Mouse (Mus musculus) midbrain, embryonic 11.5 days (tissue): Measurements from ENCODE around the gene Plekhb1. TPM values are rescaled to one million over a fixed set of nuclear protein-coding genes. Genes with fewer than 3 reads are reported as not detected.

Experiments used
- ATAC-seq: fragments of 200-750 bp; cut with Nextera tagmentation; 2 replicates; pipeline ENCODE4 v1.8.0; 2017; ENCODE audit warnings: moderate TSS enrichment, moderate library complexity; ENCODE audit not compliant: low FRiP score
- DNase-seq: peaks from one replicate; pipeline ENCODE4 v3.0.0; 2015; ENCODE audit warnings: low spot score; ENCODE audit errors: missing footprints
- H3K27ac ChIP-seq: fragments of 300-500 bp; sonication (generic); 2 replicates; pipeline ENCODE4 v1.5.1; 2014; ENCODE audit warnings: low read depth, low read length
- H3K27me3 ChIP-seq: fragments of 300-500 bp; sonication (generic); 2 replicates; pipeline ENCODE4 v1.6.1; 2014; ENCODE audit warnings: mild to moderate bottlenecking, low read length, moderate library complexity, mixed read lengths; ENCODE audit not compliant: control insufficient read depth, insufficient read depth
- H3K36me3 ChIP-seq: fragments of 300-500 bp; sonication (generic); 2 replicates; pipeline ENCODE4 v1.6.1; 2014; ENCODE audit warnings: mild to moderate bottlenecking, low read length, moderate library complexity, mixed read lengths; ENCODE audit not compliant: control insufficient read depth, insufficient read depth
- H3K4me1 ChIP-seq: fragments of 300-500 bp; sonication (generic); 2 replicates; pipeline ENCODE4 v1.6.1; 2014; ENCODE audit warnings: low read length; ENCODE audit not compliant: control insufficient read depth, insufficient read depth
- H3K4me2 ChIP-seq: fragments of 300-500 bp; sonication (generic); 2 replicates; pipeline ENCODE4 v1.6.1; 2014; ENCODE audit warnings: mild to moderate bottlenecking, moderate library complexity
- H3K4me3 ChIP-seq: fragments of 300-500 bp; sonication (generic); 2 replicates; pipeline ENCODE4 v1.5.1; 2014; ENCODE audit warnings: low read depth, low read length
- H3K9ac ChIP-seq: fragments of 300-500 bp; sonication (generic); 2 replicates; pipeline ENCODE4 v1.6.1; 2014; ENCODE audit warnings: low read length
- H3K9me3 ChIP-seq: fragments of 300-500 bp; sonication (generic); 2 replicates; pipeline ENCODE4 v1.6.1; 2016; ENCODE audit warnings: low read length; ENCODE audit not compliant: control insufficient read depth
- WGBS: fragments of 180-500 bp; shearing (Covaris S2); extraction: QIAGEN DNeasy Blood & Tissue Kit; methylation state at CpG from one replicate; pipeline ENCODE4 v1.1.7; 2014; 5-methylcytosine and 5-hydroxymethylcytosine counted together
- polyA plus RNA-seq: library from polyadenylated mRNA; unstranded; fragments of >200 nt; fragmentation: Nextera tagmentation; extraction: Ambion mirVana; gene quantifications from 2 replicates; pipeline ENCODE4 v1.2.1, GENCODE M21; 2014

Plekhb1 gene
- polyA plus RNA-seq, 1 experiment from 2014 or later, result 4.3 TPM

GRCm38 (mm10) chr7:100649095-100649494, 13.1 kb downstream of the Plekhb1 start:
- Histone ChIP-seq H3K36me3 (no peaks in the 10 kb centered on the region), H3K4me2 (no peak overlapping the region), H3K4me3 (no peak overlapping the region), H3K9ac (no peak overlapping the region), H3K27me3 (no peaks in the 10 kb centered on the region), H3K27ac (no peak overlapping the region), H3K9me3 (no peaks in the 10 kb centered on the region), H3K4me1 (peaks cover 9% of the 10 kb centered on the region)
- DNase-seq (no peak), ATAC-seq (no peak)
- WGBS, result 83% methylated on average over 4 of the region's 4 CpGs

DNA sequence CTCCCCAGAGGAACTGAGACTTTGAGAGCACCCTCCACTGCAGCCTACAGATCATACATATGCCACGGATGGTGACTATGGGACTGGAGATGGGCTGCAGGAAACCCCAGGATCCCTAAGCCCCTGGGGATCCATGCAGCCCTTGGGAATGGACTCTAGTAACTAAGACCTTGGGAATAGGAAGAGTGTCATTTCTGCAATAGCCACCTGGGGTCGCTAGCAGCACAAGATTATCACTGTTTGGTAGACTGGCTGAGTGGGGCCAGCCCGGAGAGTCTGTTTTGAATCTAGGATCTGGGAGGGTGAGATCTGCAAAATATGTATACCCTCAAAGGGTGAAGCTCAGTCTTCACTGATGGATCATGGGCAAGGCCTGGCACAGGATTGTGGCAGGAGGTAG, 17.1 kb downstream of the Plekhb1 start:
- WGBS, result 26% methylated on average over 3 of the region's 3 CpGs

DNA sequence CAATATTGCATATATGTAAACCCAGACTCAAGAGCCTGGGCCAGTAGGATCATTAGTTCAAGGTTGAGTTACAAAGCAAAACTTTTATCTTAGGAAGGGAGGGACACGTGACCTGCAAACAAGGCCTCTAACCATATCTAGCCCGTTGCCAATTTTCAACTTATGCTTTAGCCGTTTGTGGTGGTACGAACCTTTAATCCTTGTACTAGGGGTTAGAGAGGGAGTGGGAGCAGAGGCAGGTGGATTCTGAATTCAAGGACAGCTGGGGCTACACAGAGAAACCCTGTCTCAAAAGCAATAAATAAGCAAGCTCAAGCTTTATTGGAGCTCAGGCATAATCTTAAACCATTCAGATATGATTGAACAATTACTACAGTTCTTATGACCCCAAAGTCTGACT, 19.8 kb downstream of the Plekhb1 start:
- Histone ChIP-seq H3K27ac (no peak overlapping the region), H3K9me3 (no peaks in the 10 kb centered on the region), H3K4me3 (no peak overlapping the region), H3K9ac (no peak overlapping the region), H3K36me3 (no peaks in the 10 kb centered on the region), H3K4me1 (no peaks in the 10 kb centered on the region), H3K27me3 (no peaks in the 10 kb centered on the region), H3K4me2 (no peak overlapping the region)
- DNase-seq, result no peak
- ATAC-seq, result no peak
- 94% methylated on average over 4 of the region's 4 CpGs for WGBS

More for the DNA sequence above, 17.1 kb downstream of the Plekhb1 start:
- Histone ChIP-seq H3K4me2 (no peak overlapping the region), H3K27me3 (no peaks in the 10 kb centered on the region), H3K4me1 (no peaks in the 10 kb centered on the region), H3K4me3 (no peak overlapping the region), H3K27ac (no peak overlapping the region), H3K9ac (no peak overlapping the region), H3K36me3 (no peaks in the 10 kb centered on the region), H3K9me3 (no peaks in the 10 kb centered on the region)
- ATAC-seq (0 out of 2 replicates have a peak, but pooled peaks have one; percentile 33), DNase-seq (peak; percentile 96)

DNA sequence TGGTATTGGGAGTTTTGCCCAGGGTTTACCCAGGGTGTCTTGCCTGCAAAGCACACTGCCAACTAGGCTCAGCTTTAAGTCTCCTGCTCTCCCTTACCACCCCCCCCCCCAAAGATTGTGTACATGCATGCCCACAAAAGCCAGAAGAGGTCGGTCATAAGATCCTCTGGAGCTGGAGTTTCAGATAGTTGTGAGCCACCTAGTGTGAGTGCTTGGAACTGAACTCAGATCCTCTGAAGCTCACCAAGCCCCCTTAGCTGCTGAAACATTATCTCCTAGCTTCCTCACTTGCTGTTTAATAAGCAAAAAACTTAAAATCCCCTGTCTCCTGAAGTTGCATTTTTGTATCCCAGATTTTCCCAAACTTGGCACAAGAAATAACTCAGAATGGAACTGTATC, 24.6 kb downstream of the Plekhb1 start:
- Histone ChIP-seq H3K9me3 (no peaks in the 10 kb centered on the region), H3K27me3 (no peaks in the 10 kb centered on the region), H3K9ac (no peak overlapping the region), H3K27ac (no peak overlapping the region), H3K36me3 (no peaks in the 10 kb centered on the region), H3K4me3 (no peak overlapping the region), H3K4me1 (no peaks in the 10 kb centered on the region), H3K4me2 (no peak overlapping the region)
- DNase-seq (peak; percentile 87), ATAC-seq (no peak)
- 8% methylated on average over 1 of the region's 1 CpGs for WGBS

DNA sequence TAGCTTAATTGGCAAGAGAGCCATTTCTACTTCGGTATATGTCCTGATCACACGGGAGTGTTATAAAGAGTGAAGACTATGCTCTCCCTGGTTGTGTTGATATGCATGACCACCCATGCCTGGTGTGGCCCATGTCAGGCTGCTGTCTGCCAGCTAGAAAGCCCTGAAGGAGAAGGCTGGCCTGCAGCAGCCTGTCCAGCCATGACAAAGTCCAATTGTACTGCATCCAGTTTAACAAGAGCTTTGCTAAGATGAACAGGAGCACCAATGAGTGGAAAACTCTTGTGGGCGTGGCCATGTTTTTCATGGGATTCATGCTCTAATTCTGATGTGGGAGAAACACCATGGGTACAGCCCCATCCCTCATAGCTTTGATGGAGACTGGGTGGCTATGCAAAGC, 37.7 kb downstream of the Plekhb1 start:
- no peak for ATAC-seq
- 72% methylated on average over 3 of the region's 3 CpGs for WGBS

GRCm38 (mm10) chr7:100622277-100622676, 39.9 kb downstream of the Plekhb1 start:
- Histone ChIP-seq H3K27ac (no peak overlapping the region), H3K9ac (no peak overlapping the region), H3K36me3 (no peaks in the 10 kb centered on the region), H3K4me3 (no peak overlapping the region), H3K27me3 (no peaks in the 10 kb centered on the region), H3K9me3 (no peaks in the 10 kb centered on the region), H3K4me1 (no peaks in the 10 kb centered on the region), H3K4me2 (no peak overlapping the region)
- WGBS, result 90% methylated on average over 2 of the region's 2 CpGs
- DNase-seq (no peak), ATAC-seq (no peak)

More for the DNA sequence above, 37.7 kb downstream of the Plekhb1 start:
- no peaks in the 10 kb centered on the region for H3K4me1 ChIP-seq
- H3K9ac ChIP-seq, result no peak overlapping the region
- no peaks in the 10 kb centered on the region for H3K36me3 ChIP-seq
- no peak overlapping the region for H3K27ac ChIP-seq
- H3K9me3 ChIP-seq, result no peaks in the 10 kb centered on the region
- H3K4me2 ChIP-seq, result no peak overlapping the region
- H3K4me3 ChIP-seq, result no peak overlapping the region
- H3K27me3 ChIP-seq, result no peaks in the 10 kb centered on the region
- DNase-seq, result no peak

- DNase-seq (no peak), ATAC-seq (no peak)
- Histone ChIP-seq H3K4me2 (no peak overlapping the region), H3K9me3 (no peaks in the 10 kb centered on the region), H3K27me3 (no peaks in the 10 kb centered on the region), H3K4me1 (no peaks in the 10 kb centered on the region), H3K36me3 (no peaks in the 10 kb centered on the region), H3K27ac (no peak overlapping the region), H3K9ac (no peak overlapping the region), H3K4me3 (no peak overlapping the region)
- 95% methylated on average over 4 of the region's 4 CpGs for WGBS
Measured at GRCm38 (mm10) chr7:100616121-100616857, 45.9 kb downstream of the Plekhb1 start.

DNA sequence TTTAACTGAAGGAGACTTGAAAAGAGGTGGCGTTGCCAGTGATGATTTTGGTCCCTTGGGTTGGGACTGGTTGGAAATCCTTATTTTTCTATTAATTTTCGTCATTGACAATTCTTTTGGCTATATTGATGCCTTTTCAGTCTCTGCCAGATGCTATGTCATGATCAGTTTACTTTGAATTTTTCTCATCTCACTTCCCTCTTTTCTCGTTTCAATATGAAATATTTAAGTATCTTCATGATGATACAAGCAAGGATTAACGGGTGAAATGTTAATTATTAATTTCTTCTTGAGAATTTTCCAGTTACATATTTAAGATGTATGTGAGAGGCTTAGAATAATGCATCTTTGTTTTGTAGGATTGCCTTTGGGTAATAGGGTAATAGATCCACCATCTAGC, 53.3 kb downstream of the Plekhb1 start:
- Histone ChIP-seq H3K9me3 (no peaks in the 10 kb centered on the region), H3K4me3 (peak overlapping the region; percentile 99), H3K36me3 (no peaks in the 10 kb centered on the region), H3K4me2 (peak overlapping the region; percentile 75), H3K4me1 (peaks cover 6% of the 10 kb centered on the region), H3K27ac (no peak overlapping the region), H3K27me3 (no peaks in the 10 kb centered on the region), H3K9ac (peak overlapping the region; percentile 98)
- ATAC-seq (no peak), DNase-seq (no peak)
- 31% methylated on average over 4 of the region's 4 CpGs for WGBS

- Histone ChIP-seq H3K4me1 (peaks cover 6% of the 10 kb centered on the region), H3K9me3 (no peaks in the 10 kb centered on the region), H3K36me3 (no peaks in the 10 kb centered on the region), H3K27me3 (no peaks in the 10 kb centered on the region), H3K4me2 (peak within 1 kb of the TSS; percentile 75), H3K4me3 (peak within 1 kb of the TSS; percentile 99), H3K9ac (peak within 1 kb of the TSS; percentile 98), H3K27ac (peak within 1 kb of the TSS; percentile 99)
- DNase-seq (peak; percentile 96), ATAC-seq (peak; percentile 55)
- WGBS, result under 1% methylated on average over 42 of the region's 43 CpGs
Measured at GRCm38 (mm10) chr7:100608130-100608741, 54.0 kb downstream of the Plekhb1 start, which contains the start of gene Mrpl48. Mrpl48 (minus strand) TSS chr7:100608301.
